Mouse (Mus musculus): ENCODE results near the gene Taf3. TPM values are rescaled to one million over a fixed set of nuclear protein-coding genes. Genes with fewer than 3 reads are reported as not detected.

Gene Taf3
- total RNA-seq, 2 experiments from 2014 or later = 13.0 to 17.4 TPM

Other genes starting within 250 kb of the Taf3 start
- gene 4930412O13Rik, start 167.3 kb downstream of the Taf3 start, total RNA-seq (2021) = not detected
- not detected for gene 9230102O04Rik, start 159.1 kb downstream of the Taf3 start, total RNA-seq (2021)
- gene Gata3, start 158.6 kb downstream of the Taf3 start, total RNA-seq (2021) = not detected
- 100 to 1,000 TPM; 247 to 250 TPM for gene Atp5c1, start 31.9 kb upstream of the Taf3 start, total RNA-seq (2021)
- gene Kin, start 32.0 kb upstream of the Taf3 start, total RNA-seq (2021) = 10 to 100 TPM; 10.8 to 13.6 TPM
- 1 to 10 TPM; 1.9 to 3.6 TPM for gene Itih2, start 82.8 kb upstream of the Taf3 start, total RNA-seq (2021)
- gene Itih5, start 105.0 kb upstream of the Taf3 start, total RNA-seq (2021) = 10 to 100 TPM; 12.1 to 15.0 TPM